Mouse (Mus musculus) cerebellum, postnatal 4 days (tissue): Measurements from ENCODE around the gene Ajap1.

ENCODE experiments used
- DNase-seq, 2 experiments: peaks; one replicate each; pipeline ENCODE4 v3.0.0; 2022; ENCODE audit warnings: low spot score in 2 of 2, mixed read lengths in 1 of 2

The Ajap1 gene

DNA sequence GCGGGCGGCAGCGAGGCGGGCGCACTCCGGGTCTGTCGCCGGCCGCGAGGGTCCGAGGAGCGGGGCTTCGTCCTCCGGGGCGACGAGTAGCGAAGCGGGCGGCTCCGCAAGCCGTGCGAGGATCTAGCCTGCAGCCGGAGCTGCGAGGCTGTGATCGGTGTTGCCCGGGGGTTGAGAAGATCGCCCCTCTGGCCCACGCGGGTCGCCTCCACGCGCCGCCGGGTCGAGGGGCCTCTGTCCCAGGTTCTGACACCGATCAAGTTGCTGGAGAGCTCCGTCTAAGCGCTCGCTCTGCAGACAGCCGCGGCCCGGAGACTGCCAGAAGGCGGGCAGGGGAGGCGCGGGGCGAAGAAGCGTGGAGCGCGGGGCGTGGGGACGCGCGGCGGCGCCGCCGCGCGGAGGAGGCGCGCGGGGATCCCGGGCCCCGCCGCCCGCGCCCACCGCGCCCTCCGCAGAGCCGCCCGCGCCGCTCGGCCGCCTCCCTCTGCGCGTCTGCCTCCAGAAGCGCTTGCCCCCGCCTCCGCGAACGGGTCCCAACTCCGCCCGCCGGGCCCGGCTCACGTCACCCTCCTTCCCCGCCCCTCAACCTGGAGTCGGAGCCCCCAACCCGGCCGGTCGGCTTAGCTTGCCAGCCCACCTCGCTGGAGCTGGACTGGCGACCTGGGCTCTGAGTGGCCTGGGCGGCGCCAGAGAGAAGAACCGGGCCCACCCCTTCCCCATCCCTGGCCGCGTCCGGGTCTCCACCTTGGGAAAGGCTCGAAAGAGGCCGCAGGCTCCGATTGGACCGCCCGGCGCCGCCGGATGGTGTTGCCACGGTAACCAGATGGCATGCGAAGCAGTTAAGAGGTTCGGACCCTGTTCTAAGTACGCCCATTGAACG lies at the start of gene Ajap1:
TSS of gene Ajap1 (minus strand) at position 353 of the 880 bp plus-strand sequence.
- peak in 1 of 2 experiments; percentile 39 for DNase-seq

DNA sequence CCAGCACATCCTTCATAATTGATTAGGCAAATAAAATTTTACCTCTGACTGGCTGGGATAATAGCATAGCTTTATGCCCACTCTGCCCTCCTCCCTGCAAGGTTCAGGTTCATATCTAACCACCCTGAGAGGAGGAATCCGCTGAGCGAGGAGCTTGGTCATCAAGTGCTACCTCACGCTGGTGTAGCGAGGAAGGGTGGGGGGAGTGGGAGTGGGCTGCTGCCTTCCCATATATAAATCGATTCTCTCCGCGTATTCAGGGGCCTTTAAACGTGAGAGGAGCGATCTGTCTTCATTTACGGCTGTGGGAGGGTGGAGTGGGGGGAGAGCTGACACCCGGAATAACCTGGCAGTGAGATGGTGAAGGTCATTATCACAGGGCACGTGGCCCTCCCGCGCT lies 47.9 kb upstream of the Ajap1 start:
- DNase-seq, result no peak

DNA sequence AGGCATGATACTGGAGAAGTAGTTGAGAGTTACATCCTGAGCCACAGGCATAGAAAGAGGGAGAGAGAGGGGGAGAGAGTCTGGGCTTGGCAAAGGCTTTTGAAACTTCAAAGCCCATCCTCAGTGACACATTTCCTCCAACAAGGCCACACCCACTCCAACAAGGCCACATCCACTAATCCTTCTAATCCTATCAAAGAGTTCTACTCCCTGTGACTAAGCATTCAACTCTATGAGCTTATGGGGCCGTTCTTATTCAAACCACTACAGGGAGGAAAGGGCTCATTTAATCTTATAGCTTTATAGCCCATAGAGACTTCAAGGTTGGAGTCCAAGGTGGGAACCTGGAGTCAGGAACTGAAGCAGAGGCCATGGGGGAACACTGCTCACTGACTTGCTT lies 39.0 kb upstream of the Ajap1 start:
- no peak for DNase-seq

DNA sequence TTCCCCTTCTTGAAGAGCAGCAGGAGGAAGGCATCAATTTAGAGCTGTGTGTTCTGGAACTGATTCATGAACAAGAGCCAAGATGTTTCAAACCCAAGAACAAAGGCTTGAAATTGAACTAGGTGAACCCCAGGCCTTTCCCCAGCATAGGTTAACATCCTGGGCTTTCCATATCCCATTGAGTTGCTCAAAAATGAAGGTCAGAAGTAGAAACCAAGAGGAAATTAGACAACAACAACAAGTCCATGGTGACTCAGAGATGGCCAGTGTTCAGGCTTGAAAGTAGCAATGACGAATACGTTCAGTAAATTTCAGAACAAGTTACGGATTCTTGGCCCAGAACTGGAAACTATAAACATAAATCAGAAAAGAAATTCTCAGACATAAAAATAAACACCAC lies 37.3 kb upstream of the Ajap1 start:
- DNase-seq, result no peak

DNA sequence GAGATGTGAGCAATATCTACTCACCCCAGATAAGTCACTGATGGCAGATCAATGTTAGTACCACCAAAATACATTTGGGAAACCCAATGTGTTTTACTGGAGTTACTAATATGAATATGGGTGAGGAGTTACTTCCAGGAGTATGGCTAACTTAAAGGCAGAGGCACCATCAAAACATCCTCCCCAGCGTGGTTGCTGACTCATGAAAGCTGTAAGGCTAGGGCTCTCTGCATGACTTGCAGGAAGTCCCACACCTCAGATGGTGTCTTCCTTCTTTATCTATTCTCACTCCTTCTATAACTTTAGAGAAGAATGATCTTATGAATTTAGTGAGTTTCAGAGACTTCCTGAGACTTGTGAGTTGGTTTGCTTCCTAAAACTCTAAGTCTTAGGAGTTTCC lies 36.7 kb upstream of the Ajap1 start:
- no peak for DNase-seq

DNA sequence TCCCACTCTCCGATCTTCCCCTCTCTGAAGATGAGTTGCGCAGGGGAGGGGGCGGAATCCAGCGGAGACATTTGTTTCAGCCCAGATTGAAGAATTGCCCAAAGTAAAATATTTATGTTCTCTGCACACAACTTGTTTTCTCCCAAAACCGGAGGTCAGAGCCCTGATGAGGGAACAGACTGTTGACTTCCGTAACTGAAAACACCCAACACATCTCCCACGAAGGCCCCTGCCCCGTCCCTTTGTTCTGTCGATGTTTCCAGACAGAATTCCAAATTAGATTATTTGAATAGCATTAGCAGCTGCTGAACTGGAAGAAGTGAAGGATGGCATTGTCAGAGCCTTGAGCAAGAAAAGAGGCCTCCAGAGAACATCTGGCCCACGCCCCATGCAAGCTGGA lies 33.2 kb upstream of the Ajap1 start:
- no peak for DNase-seq

DNA sequence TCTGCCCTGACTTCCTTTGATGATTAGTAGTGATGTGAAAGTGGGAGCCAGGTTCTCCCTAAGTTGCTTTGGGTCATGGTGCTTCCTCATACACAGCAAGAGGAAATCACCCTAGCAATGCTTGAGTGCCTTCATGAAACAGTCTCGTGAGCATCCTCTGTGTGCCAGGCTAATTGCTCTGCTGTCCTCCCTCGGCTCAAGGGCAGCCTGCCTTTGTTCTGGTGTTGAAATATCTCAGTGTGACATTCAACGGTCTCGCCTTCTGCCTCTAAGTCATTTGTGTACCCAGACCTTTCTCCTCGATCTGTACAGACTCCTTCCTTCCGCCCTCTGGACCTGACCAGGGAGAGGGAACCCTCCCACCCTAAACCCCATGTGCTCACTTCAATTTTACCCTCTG lies 31.5 kb upstream of the Ajap1 start:
- DNase-seq, result no peak

DNA sequence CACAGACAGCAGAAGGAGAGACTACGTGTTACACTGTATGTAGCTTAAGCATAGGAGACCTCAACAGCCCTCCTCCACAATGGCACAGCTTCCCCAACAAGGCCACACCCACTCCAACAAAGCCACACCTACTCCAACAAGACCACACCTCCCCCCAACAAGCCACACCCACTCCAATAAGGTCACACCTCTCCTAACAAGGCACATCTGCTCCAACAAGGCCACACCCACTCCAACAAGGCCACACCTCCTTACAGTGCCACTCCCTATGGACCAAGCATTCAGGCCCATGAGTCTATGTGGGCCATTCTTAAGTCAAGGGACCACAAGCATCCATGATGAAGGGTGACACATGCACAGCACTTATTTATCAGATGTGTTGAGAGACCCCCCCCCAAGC lies 28.9 kb upstream of the Ajap1 start:
- no peak for DNase-seq

DNA sequence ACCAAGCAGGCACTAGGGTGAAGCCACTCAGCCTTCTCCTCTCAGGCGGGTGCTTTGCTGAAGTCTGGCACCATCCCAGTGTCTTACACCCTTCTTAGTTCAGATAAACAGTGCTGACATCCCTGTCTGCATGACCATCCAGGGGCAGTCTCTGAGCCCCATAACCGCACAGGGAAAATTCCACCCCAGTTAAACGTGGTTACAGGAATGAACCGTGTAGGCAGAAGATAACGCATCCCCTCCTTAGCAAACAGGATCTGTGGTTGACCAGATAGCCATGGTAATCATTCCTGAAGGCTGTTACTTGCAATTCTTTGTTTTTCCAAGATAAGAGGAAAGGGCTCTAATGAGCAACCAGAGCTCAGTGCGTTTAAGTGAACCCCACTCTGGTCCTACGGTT lies 19.3 kb upstream of the Ajap1 start:
- no peak for DNase-seq

DNA sequence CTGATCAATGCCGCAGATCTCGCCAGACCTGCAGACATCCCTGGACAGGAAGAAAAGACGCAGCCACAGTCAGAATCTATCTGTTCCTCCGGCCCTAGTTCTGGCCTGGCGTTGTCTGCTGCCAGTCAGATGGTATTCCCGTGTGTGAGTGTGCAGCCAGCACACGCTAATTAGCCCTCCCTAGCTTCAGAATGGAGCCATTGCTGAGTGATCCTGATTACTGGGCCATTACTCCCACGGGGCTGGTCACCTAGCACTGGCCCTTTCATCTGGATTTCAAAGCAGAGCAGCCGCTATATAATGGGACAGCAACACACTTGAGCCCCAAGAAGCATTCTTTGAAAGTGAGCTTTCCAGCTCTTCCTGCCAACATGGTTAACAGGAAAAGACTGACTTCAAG lies 9.8 kb upstream of the Ajap1 start:
- no peak for DNase-seq

DNA sequence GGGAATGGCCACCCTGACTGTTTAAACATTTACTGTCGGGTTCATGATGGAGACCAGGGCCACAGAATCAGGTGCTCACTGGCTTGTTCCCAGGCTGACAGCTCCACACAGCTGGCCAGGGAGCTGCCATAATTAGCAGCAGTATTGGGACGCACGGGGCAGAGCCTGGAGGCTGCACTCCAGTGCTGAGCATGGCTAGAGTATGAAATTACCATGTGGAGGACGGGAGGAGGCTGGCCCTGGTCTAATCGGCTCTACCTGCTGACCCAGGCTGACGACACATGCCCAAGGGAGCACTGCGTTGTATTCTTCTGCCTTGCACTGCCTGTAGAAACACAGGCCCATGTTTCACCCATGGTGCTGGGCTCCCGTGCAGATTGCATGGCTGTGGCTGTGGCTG lies 6.5 kb upstream of the Ajap1 start:
- no peak for DNase-seq

DNA sequence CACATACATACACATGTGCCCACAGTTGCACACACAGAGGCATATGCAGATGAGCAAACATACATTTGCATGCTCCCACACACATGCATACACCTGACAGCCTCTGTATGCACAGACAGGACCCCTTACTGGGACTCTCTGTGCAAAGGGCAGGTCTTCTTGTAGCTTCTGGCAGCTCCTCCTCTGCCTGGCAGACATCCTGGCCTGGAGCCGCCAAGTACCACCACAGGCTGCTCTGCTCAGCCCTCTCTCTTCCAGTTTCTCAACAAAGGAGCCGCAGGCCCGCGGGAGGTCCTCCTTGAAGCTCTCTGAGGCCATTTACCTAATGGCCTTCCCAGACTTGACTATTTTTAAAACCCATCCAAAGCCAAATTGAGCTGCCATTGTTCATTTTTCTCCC lies 3.3 kb upstream of the Ajap1 start:
- no peak for DNase-seq

DNA sequence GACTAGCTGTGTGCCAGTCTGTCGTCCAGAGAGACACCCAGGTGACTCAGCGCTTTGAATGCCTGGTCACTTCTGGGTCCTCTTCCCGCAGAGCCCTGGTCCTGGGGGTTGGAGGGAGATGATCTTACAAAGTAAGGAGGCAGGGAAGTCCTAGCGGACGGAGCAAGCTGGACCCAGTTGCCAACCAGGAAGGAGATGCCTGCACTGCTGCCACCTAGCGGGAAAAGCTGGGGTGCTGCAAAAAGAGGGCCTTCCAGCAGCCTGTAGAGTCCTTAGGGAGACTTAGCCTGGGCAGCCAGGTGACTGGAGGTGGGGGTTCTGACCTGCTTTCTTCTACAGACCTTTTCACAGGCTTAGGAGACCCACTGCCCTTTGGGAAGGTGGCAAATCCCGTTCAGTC lies 1.8 kb upstream of the Ajap1 start:
- DNase-seq, result peak; percentile 71 to 83

DNA sequence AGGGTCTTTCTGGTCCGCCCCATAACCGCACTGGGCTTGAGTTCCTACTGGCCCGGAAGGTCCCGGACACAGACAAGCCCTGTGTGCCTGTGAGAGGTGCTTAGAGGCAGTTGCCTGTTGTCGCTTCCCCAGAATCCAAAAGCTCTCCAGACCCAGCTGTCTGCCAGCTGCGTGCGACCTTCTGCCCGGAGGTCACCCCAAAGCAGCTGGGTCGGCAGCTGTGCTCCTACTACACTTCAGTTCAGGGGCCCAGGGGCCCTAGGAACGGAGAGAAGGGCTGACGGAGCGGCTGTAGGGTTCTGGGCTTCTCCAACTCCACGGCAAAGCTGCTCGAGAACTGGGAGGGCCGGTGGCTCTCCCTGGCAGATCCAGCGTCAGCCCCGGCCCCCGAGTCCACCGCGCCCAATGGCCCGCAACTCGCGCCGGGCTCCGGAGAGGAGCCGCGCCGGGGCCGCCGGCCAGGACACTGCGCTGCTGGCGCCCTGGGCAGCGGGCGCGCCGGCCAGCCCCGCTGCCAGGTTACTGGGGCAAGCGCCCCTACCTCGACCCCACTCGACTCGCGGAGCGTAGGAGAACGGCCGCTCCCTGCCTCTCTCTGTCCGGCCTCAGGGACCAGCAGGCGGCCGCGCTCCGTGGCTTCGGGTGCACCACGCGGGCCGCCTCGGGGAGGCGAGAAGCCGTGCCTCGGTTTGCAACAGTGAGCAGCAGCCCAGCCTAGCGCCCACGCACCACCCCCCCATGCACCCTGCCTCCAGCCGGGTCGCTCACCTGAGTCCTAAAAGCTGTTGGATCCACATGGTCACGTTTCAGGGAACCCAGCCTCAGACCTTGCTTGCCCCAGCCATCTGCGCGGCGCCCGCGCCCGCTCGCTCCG lies 1.0 kb downstream of the Ajap1 start:
- DNase-seq, result no peak

DNA sequence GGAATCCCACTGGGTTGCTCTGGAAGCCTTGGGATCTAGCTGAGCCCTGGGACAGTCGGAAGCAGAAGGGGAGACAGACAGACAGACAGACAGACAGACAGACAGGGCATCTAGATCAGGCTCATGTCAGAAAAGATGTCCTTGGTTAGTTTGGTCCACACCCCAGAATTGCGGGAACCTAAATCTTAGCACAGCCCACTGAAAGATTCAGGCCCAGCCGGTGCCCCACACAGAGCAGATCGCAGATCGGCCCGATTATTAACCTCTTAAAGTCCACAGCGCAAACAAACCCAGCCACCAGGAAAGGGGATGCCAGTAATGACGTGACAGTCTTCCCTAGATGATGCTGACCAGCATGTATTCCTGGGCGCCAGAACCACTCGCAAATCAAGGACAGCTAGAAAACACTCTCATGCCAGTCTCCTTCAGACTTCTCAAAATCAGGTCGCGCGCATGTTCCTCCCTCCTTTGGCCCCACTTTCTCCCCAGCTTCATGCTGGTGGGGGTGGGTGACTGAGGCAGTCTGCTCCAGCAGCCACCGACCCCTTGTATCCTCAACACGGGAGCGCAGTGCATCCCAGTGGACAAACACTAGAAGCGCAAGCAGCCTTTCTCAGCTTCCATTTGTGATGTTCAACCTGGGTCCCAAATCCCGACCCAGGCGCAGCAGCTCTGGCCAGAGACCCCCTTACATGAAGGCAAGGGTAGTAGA lies 1.9 kb downstream of the Ajap1 start:
- peak; percentile 61 to 62 for DNase-seq

DNA sequence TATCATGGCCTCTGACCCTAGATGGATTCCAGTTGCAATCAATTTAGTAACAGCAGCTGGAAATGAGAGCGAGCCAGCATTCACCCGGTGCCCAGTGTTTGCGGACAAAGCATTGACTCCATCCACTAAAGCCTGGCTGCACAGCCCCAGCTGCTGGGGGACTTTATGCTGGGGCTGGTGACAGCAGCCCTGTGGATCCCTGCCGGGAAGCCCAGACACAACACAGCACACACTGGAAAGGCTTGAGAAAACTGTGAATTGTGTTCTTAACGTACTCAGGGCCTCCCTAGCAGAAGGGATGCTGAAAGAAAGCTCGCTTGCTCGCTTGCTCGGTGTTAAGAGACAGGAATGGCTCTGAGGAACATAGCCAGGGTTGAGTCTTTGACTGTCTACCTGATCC lies 3.5 kb downstream of the Ajap1 start:
- DNase-seq, result no peak

DNA sequence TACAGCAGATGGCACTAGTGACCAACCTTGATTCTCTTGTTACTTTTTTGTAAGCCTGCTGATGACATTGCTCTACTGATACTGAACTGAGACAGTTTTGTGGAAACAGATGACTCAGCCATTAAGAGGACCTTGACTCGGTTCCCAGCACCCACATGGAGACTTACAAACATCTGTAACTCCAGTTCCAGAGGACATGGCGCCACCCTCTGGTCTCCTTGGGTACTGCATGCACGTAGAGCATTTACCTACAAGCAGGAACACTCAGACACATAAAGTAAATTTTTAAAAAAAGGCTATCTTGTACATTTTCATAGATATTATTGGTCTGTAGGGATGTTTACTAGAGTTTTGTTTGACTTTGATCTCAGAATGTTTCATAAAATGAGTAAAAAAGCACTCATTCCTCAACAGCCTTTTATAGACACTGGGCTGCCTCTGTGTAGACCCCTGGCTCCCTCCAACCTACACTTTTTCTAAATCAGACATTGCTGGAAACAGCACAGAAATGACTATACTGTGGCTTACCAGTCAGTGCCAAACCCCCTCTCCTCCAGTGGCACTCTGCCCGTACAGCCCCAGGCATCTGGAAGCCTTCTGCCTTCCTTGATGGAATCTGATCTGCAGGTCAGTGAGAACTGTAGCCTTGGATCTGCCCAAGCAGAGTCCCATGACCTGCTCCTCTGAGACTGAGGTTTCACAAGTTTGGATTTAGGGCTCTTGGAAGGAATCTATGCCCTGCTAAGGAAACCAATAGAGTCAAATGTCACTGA lies 8.9 kb downstream of the Ajap1 start:
- DNase-seq, result peak in 1 of 2 experiments; percentile 42

DNA sequence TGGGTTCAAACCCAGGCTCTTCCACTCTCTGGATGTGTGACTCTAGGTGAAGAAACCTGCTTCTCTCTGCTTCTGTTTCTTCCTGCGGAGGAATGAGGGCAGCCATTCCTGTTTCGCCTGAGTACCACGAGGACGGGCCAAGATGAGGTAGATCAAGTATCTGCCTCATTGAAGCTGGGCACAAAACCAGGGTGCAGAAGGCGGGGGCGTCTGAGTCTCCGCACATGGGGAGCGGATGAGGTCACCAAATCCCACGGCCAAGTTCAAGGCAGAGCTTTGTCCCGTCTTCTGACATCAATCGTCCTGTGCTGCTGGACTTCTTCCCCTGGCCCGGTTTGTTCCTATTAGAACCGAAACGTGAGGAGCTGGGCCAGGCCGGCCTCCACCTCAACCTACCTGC lies 12.9 kb downstream of the Ajap1 start:
- DNase-seq, result no peak

DNA sequence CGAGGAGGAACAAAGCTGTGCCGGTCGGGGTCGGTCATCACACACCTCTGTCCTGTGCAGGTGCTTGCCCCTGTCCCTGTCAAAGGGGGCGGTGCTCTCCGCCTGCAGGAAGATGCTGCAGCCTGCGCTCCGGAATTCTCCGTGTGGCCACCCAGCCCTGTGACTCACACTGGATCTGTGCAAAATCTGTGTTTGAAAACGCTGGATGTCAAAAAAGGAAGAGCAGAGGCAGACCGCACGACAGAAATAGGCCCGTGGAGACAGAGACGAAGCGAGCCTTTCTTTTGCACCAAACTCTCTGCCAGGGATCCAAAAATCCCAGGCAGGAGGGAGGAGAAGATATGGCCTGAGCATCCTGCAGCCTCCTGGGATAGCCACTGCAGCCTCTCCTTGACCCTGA lies 22.7 kb downstream of the Ajap1 start:
- DNase-seq, result no peak

DNA sequence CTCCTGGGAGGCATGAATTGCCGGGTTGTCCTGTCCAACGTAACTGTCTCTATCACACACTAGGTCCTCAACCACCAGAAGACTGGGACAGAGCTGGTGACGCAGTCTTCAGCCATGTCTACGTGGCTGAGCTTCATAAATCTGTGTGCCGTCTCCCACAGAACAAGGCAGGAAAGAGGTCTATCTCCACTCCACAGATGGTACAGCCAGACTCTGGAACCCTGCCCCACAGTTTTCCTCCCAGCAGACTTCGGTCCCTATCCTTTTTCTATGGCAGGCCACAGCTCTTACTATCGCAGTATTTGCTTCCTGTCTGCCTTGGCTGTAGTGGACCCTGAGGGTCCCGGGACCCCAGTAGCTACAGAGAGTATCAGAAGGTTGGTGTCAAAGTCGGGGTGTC lies 23.1 kb downstream of the Ajap1 start:
- DNase-seq, result no peak

DNA sequence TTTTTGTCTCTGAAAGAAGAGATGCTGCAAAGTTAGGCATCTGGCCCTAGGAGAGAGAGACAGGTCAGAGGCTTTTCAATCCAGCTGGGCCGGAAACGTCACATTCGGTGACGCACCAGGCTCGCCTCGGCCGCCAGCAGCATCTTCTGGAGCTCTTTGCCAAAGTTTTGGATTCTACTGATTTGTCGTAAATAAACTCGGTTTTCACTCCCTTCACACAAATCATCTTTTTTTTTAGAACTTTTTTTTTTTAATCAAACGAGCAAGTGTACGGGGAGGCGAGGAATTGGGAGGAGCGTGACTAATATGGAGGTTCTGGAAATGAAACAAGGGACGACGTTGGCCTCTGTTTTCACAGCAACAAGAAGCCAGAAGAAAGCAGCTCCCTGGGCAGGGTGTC lies 23.8 kb downstream of the Ajap1 start:
- no peak for DNase-seq

DNA sequence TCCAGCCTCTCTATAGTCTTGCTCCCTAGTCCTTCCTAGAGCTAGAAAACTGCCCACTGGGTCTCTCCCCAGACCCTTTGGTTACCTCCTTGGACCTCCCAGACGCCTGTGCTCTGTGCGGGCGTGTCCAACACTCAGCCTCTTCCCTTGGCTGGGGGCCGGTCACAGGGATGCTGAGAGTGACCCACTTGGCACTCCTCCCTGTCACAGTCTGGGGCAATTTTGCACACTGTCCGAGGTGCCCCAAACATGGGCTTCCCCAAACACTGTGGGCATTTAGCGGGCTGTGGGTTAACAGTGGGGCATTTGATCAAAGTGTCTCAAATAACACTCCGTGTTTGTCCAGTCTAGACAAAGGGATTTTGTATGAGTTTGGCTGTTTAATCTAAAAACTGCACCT lies 29.1 kb downstream of the Ajap1 start:
- no peak for DNase-seq
